Mouse (Mus musculus) gastrocnemius, postnatal 14 days (tissue): ENCODE measurements around the gene Adgrd1. TPM values are rescaled to one million over a fixed set of nuclear protein-coding genes. Genes with fewer than 3 reads are reported as not detected.

ENCODE experiments used
- DNase-seq: peaks from one replicate; pipeline ENCODE4 v3.0.0; 2021; ENCODE audit warnings: mixed read lengths
- intact Hi-C: fragments of 180-260 bp; cut with DNase I; formaldehyde crosslinking; loops from one replicate; pipeline ENCODE4 v1.15.1; 2025; ENCODE audit warnings: low total_unique reads
- total RNA-seq, 2 experiments: library from RNA; stranded (reverse); gene quantifications; 2 replicates each; pipeline ENCODE4 v1.2.3; 2021

Adgrd1 gene
- total RNA-seq, 2 experiments from 2014 or later = 4.4 to 6.1 TPM

- DNase-seq = no peak
- intact Hi-C loops = no loop called here
Measured at GRCm38 (mm10) chr5:129233301-129233700, 136.8 kb downstream of the Adgrd1 start.

- no peak for DNase-seq
- intact Hi-C loops = no loop called here
Measured at GRCm38 (mm10) chr5:129233881-129234432, 137.4 kb downstream of the Adgrd1 start.

- DNase-seq = no peak
- intact Hi-C loops = no loop called here
Measured at GRCm38 (mm10) chr5:129236366-129236765, 139.8 kb downstream of the Adgrd1 start.

- DNase-seq = no peak
- intact Hi-C loops = no loop called here
Measured at GRCm38 (mm10) chr5:129241865-129242264, 145.3 kb downstream of the Adgrd1 start.

GRCm38 (mm10) chr5:129242265-129242664 is 145.7 kb downstream of the Adgrd1 start:
- intact Hi-C loops = no loop called here
- no peak for DNase-seq

- intact Hi-C loops = no loop called here
- DNase-seq = no peak
Measured at GRCm38 (mm10) chr5:129243120-129243519, 146.6 kb downstream of the Adgrd1 start.

- intact Hi-C loops = no loop called here
- DNase-seq = no peak
Measured at GRCm38 (mm10) chr5:129244392-129244791, 147.8 kb downstream of the Adgrd1 start.

- intact Hi-C loops = no loop called here
- DNase-seq = no peak
Measured at GRCm38 (mm10) chr5:129249080-129249479, 152.5 kb downstream of the Adgrd1 start.

Other genes with a start within 250 kb of the Adgrd1 start
- under 1 TPM in 1 of 2 experiments, not detected in 1; 0.12 TPM for gene Rimbp2, start 143.3 kb upstream of the Adgrd1 start, total RNA-seq
- 10 to 100 TPM in 1 of 2 experiments, 1 to 10 TPM in 1; 8.7 to 10.4 TPM for gene Stx2, start 88.2 kb upstream of the Adgrd1 start, total RNA-seq
- gene Ran, start 76.7 kb upstream of the Adgrd1 start, total RNA-seq = 10 to 100 TPM; 75.3 to 78.2 TPM